Mouse (Mus musculus): Measurements from ENCODE around the gene Crct1. TPM values are rescaled to one million over a fixed set of nuclear protein-coding genes. Genes with fewer than 3 reads are reported as not detected.

The Crct1 gene
- not detected in 2 replicates for polyA plus RNA-seq (2016; fragmentation: Nextera tagmentation; extraction: Ambion mirVana)

DNA sequence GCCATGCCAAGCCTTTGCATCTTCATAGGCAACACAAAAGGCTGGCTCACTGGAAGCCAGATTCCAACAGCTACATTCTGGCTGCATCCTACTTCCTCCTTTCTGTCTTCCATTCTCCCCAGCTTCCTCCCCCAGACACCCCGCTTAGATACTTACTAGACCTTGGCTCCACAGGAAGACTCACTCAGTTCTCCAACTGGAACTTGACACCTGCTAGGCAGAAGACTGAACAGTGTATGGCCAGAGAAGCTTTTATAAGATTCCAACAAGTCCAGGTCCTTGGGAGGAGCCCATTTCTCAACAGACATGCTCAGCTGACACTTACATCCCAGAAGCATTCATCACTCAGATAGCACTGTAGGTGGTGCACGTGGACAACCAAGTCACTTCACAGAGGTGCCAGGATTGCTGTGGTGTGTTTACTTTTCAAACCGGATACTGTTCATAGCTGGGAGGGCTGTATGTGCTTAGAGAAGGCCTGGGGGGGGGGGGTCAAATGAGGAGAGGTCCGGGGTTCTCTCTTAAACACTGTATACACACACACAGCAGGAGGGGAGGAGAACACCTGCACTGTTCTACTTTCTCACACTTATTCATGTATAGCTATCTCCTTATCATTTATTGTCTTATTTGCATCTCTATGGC, at the start of gene Crct1:
Crct1 (minus strand) TSS at position 228 of the 645 bp plus-strand sequence.
- peak within 1 kb of the TSS; percentile 57 for H3K4me2 ChIP-seq
- no peaks in the 10 kb centered on the region for H3K4me1 ChIP-seq
- H3K27me3 ChIP-seq (replicated peaks): peaks cover 23% of the 10 kb centered on the region
- H3K27ac ChIP-seq: no peak within 1 kb of the TSS
- no peaks in the 10 kb centered on the region for H3K36me3 ChIP-seq
- H3K9ac ChIP-seq: no peak within 1 kb of the TSS; the same call in 1 of the 2 replicates
- H3K9me3 ChIP-seq (replicated peaks): no peaks in the 10 kb centered on the region
- ATAC-seq: no peak
- H3K4me3 ChIP-seq: peak within 1 kb of the TSS; percentile 30
- WGBS (ENCODE audit: insufficient replicate concordance): 30% methylated on average over 4 of the region's 4 CpGs

DNA sequence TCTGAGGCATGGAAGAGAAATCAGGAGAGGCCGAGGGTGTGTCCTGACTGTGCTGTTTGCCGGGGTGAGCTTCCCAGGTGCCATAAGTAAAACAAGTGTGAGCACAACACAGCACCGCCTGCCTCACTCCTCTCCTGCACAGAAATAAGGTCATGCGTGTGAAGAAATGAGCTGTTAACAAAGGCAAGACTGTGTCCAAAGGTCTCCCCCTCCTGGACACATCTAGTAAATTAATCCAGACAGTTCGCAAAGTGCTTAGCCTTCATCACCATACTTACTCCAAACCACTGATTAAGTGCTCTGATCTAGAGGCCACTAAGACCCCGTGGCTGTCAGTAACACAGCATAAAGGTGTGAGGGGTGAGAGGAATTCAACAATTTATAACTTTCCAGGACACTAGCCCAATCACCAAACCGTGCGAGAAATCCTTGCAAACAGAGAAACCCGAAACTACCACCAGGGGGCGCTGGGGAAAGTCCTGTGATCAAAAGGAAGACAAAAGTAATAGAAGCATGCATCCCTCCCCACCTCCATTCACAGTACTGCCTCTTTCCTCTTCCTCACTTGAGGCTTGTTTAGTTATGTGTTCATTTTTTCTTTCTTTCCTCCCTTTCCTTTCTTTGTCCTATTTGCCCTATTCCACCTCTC, 37.5 kb upstream of the Crct1 start:
- no peak overlapping the region for H3K4me3 ChIP-seq
- no peaks in the 10 kb centered on the region for H3K9me3 ChIP-seq (replicated peaks)
- no peaks in the 10 kb centered on the region for H3K27me3 ChIP-seq (replicated peaks)
- H3K27ac ChIP-seq: no peak overlapping the region
- ATAC-seq: no peak
- no peaks in the 10 kb centered on the region for H3K36me3 ChIP-seq
- 42% methylated on average over 10 of the region's 10 CpGs for WGBS (ENCODE audit: insufficient replicate concordance)
- H3K9ac ChIP-seq: no peak overlapping the region
- H3K4me1 ChIP-seq: no peaks in the 10 kb centered on the region
- H3K4me2 ChIP-seq: no peak overlapping the region

DNA sequence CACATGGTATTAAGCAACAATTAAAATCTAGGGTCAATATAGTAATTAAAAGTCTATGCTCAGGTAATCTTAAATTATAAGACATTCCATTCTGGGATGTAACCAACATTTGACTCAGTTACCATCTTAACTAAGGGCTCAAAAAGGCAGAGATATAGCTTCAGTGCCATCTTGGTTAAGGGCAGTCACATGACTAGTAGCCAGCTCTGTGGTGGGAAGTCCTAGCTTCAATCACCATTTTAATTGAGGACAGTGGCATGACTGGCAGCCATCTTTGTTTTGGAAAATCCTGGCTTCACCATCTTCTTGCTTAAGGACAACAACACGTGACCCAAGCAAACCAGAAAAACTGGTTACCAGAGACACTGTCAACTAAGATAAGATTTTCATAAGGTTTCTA, 34.7 kb upstream of the Crct1 start:
- 73% methylated on average over 1 of the region's 1 CpGs for WGBS (ENCODE audit: insufficient replicate concordance)
- no peak for ATAC-seq

DNA sequence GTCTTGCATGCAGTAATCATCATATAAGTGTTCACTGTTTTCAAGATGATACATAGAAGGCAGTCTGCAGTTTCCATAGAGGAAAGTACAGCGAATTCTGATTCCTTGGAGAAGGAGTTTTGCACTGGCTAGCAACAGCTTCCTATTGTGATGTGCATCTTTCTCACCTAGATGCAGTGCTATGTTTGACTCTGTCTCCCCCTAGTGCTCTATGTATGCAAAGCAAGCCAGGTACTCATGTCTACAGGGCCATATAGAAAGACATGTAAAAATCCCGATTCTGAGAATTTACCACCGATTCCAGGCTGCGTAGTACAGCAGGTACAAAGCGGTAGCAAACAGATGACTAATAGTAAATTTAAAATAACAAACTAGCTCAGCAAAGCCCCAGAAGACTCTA, 16.0 kb upstream of the Crct1 start:
- H3K4me2 ChIP-seq: no peak overlapping the region
- H3K36me3 ChIP-seq: no peaks in the 10 kb centered on the region
- no peak overlapping the region for H3K9ac ChIP-seq
- no peaks in the 10 kb centered on the region for H3K9me3 ChIP-seq (replicated peaks)
- no peak overlapping the region for H3K27ac ChIP-seq
- no peak overlapping the region for H3K4me3 ChIP-seq
- no peak for ATAC-seq
- no peaks in the 10 kb centered on the region for H3K4me1 ChIP-seq
- WGBS (ENCODE audit: insufficient replicate concordance): 40% methylated on average over 5 of the region's 5 CpGs
- H3K27me3 ChIP-seq (replicated peaks): no peaks in the 10 kb centered on the region

More for the DNA sequence above, 34.7 kb upstream of the Crct1 start:
- Histone ChIP-seq H3K9ac (no peak overlapping the region), H3K4me3 (no peak overlapping the region), H3K4me2 (no peak overlapping the region), H3K4me1 (no peaks in the 10 kb centered on the region), H3K9me3 (replicated peaks) (no peaks in the 10 kb centered on the region), H3K27me3 (replicated peaks) (no peaks in the 10 kb centered on the region), H3K36me3 (no peaks in the 10 kb centered on the region), H3K27ac (no peak overlapping the region)

DNA sequence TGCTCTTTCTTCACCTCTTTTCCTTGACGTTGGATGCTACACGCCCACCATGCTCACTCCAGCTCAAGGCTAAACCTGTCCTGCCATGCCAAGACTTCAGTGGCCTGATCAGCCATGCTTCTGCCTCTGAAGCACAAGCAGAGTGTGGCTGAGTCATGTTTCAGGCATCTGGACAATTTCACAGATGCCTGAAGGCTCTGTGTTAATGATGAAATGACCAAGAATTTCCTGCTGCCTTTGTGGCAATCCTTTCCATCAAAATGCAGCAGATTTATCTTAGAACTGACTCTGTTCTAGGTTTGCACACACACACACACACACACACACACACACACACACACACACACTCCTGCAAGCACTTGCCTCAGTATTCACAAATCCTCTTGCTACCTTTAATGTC, 10.0 kb upstream of the Crct1 start:
- Histone ChIP-seq H3K4me2 (no peak overlapping the region), H3K36me3 (no peaks in the 10 kb centered on the region), H3K27ac (no peak overlapping the region), H3K4me3 (no peak overlapping the region), H3K9me3 (replicated peaks) (no peaks in the 10 kb centered on the region), H3K4me1 (no peaks in the 10 kb centered on the region), H3K27me3 (replicated peaks) (no peaks in the 10 kb centered on the region), H3K9ac (no peak overlapping the region)
- ATAC-seq: no peak
- WGBS (ENCODE audit: insufficient replicate concordance): 71% methylated on average over 2 of the region's 2 CpGs

DNA sequence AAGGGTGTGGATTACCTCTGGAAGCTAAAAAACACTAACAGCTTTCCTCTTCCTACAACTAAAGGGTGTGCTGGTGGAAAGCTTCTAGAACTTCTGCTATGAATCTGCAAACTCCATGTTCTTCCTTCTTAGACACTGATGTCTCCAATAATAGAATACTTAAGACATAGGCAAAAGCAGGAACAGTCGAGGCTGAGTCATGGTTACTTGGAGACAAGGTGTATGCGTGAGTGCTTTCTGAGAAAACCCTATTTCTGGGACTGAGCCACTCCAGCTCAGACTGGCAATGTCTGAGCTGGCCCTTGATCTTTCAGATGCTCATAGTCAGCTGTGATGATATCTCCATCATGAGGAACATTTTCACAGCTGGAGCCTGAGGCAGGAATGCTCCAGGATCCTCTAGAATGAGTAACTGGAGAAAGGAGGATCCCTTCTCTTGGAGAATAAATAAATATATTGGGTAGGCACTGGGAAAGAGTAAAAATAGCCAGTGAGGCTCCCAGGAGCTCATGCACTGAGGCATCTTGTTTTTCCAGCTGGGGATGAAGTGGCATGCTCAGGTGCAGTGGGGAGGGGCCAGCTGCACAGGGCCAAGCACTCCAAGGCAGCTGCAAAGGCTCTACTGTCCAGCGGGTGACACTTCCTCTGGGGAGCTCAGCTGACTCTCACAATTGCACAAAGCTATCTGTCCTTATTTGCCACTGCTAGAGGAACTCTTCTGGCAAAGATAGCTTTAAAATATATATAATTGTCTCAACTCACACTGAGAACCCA, 8.1 kb upstream of the Crct1 start:
- Histone ChIP-seq H3K27me3 (replicated peaks) (no peaks in the 10 kb centered on the region), H3K4me3 (no peak overlapping the region), H3K4me1 (no peaks in the 10 kb centered on the region), H3K9ac (no peak overlapping the region), H3K9me3 (replicated peaks) (no peaks in the 10 kb centered on the region), H3K36me3 (no peaks in the 10 kb centered on the region), H3K4me2 (no peak overlapping the region), H3K27ac (no peak overlapping the region)
- no peak for ATAC-seq
- WGBS (ENCODE audit: insufficient replicate concordance): 57% methylated on average over 3 of the region's 3 CpGs

DNA sequence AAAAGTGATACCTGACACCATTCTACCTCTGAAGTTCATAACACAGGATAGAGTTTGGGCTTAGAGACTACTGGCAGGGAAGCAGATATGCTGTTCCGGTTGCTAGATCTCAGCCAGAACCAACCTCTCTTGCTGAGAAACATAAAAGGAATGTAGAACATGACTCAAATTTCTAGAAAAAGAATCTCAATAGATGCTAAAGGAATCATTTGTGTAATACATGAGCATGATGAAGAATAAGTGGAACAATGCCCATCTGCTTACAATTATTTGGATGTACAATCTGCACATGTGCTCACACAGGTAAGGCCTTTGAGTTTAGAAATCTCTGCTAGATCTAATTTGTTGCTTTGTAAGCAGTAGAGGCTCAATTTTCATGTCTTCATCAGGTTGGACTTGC, 5.7 kb upstream of the Crct1 start:
- Histone ChIP-seq H3K27ac (no peak overlapping the region), H3K27me3 (replicated peaks) (no peaks in the 10 kb centered on the region), H3K36me3 (no peaks in the 10 kb centered on the region), H3K4me2 (no peak overlapping the region), H3K4me1 (no peaks in the 10 kb centered on the region), H3K9me3 (replicated peaks) (no peaks in the 10 kb centered on the region), H3K9ac (no peak overlapping the region), H3K4me3 (no peak overlapping the region)
- WGBS (ENCODE audit: insufficient replicate concordance): 69% methylated on average over 1 of the region's 1 CpGs
- ATAC-seq: no peak

DNA sequence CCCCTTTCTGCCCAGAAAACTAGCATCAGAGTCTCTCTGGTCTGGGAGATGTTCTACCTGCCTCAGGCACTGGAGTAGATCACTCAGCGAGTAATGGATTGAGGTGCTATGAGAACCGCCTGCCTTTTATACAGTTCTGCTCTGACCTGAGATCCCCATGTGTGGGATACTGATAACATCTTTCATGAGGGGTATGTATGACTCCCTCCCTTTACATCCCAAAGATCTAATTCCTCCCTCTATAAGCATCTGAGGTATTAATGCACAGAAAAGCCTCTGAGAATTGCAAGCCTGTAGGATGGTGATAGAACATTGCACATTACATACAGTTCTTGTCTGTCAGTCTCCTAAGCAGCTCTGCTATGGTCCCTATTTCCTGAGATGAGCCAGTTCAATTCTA, 3.5 kb upstream of the Crct1 start, which contains the start of gene Lce1m:
Lce1m (minus strand) TSS at position 101 of the 400 bp plus-strand sequence.
- no peaks in the 10 kb centered on the region for H3K36me3 ChIP-seq
- no peak within 1 kb of the TSS for H3K9ac ChIP-seq
- H3K4me2 ChIP-seq: no peak within 1 kb of the TSS
- no peak within 1 kb of the TSS for H3K27ac ChIP-seq
- no peaks in the 10 kb centered on the region for H3K4me1 ChIP-seq
- no peak within 1 kb of the TSS for H3K4me3 ChIP-seq
- no peaks in the 10 kb centered on the region for H3K9me3 ChIP-seq (replicated peaks)
- no peak for ATAC-seq
- H3K27me3 ChIP-seq (replicated peaks): peaks cover 18% of the 10 kb centered on the region
- 75% methylated on average over 2 of the region's 2 CpGs for WGBS (ENCODE audit: insufficient replicate concordance)

DNA sequence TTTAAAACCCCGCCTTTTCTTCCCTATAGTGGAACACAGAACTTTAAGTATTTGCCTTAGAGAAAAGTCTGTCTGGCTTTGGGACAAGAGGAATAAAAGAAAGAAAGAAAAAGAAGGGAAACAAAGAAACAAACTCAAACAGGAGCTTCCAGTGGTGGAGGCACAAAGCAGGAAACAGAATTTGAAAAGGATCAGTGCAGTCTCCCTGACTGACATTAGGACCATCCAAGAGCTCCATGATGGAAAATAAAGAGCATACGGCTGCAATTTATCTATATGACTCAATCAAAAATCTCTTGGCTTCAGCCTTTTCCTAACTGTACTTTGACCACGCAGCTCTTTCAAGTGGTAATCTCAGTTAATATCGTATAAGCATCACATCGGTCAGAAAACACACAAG, 616 bp downstream of the Crct1 start:
- no peak for ATAC-seq

DNA sequence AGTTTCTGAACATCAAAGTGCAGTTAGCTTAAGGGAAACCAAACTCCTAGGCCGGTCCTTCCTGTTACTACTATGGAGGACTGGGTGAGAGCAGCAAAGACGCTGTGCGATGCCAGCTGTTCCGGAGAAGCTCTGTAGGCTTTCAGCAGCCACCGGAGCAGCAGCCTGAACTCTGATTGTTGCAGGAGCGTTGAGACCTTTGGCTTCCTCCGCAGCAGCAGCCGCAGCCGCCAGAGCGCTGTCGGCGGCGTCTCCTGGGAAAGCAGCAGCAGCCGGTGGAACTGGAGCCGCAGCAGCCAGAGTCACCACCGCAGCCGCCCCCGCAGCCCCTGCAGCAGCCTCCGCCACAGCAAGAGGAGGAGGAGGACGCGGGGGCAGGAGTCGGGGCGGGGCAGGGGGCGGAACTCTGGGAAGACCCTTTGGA, 1.1 kb downstream of the Crct1 start:
- no peaks in the 10 kb centered on the region for H3K4me1 ChIP-seq
- peak overlapping the region; percentile 30 for H3K4me3 ChIP-seq
- no peak overlapping the region for H3K27ac ChIP-seq
- H3K4me2 ChIP-seq: peak overlapping the region; percentile 57
- H3K27me3 ChIP-seq (replicated peaks): peaks cover 23% of the 10 kb centered on the region
- ATAC-seq: no peak
- no peaks in the 10 kb centered on the region for H3K9me3 ChIP-seq (replicated peaks)
- no peaks in the 10 kb centered on the region for H3K36me3 ChIP-seq
- 2% methylated on average over 24 of the region's 24 CpGs for WGBS (ENCODE audit: insufficient replicate concordance)
- H3K9ac ChIP-seq: no peak overlapping the region; the same call in 1 of the 2 replicates

More for the DNA sequence above, 616 bp downstream of the Crct1 start:
- Histone ChIP-seq H3K4me2 (peak overlapping the region; percentile 57), H3K9me3 (replicated peaks) (no peaks in the 10 kb centered on the region), H3K4me1 (no peaks in the 10 kb centered on the region), H3K27ac (no peak overlapping the region), H3K27me3 (replicated peaks) (peaks cover 23% of the 10 kb centered on the region), H3K36me3 (no peaks in the 10 kb centered on the region), H3K4me3 (peak overlapping the region; percentile 30), H3K9ac (no peak overlapping the region)
- WGBS (ENCODE audit: insufficient replicate concordance): 32% methylated on average over 5 of the region's 5 CpGs

DNA sequence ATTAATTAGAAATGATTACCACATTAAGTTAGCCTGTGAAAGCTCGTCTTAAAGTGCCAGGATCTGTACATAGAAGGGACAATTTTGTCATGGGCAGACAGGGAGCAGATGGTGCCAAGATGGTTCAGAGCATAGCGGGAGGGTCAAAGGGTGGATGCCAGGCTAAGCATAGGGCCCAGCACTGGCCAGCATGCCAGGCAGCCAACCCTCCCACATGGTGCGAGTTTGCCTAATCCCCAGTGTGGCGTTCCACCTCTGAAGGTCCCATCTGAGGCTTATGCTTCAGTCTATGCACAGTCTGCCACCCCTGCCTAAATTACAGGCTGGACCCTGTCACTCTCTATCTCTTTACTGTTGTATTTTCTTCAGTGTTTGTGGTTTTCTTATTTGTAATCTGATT, 12.6 kb downstream of the Crct1 start:
- H3K36me3 ChIP-seq: no peaks in the 10 kb centered on the region
- no peaks in the 10 kb centered on the region for H3K9me3 ChIP-seq (replicated peaks)
- no peak overlapping the region for H3K9ac ChIP-seq
- H3K27ac ChIP-seq: no peak overlapping the region
- no peak overlapping the region for H3K4me2 ChIP-seq
- no peaks in the 10 kb centered on the region for H3K27me3 ChIP-seq (replicated peaks)
- ATAC-seq: no peak
- H3K4me1 ChIP-seq: no peaks in the 10 kb centered on the region
- no peak overlapping the region for H3K4me3 ChIP-seq
- WGBS (ENCODE audit: insufficient replicate concordance): 61% methylated on average over 4 of the region's 4 CpGs

DNA sequence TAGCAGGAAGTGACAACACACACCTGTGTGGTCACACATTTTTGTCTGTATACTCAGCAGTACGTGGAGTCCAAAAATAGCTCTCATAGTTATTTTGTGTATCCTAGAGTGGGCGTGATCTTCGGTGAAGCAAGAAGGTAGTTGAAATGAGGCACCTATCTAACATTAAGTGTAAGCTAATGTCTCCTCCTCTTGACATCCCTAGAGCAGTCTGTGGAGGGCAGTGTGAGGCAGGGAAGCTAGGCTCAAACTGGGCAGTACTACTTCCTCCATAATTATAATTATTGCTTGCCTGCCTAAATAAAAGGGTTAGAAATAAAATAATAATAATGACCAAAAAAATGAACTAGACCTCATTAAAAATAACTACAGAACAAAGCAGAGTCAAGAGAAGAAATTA, 14.9 kb downstream of the Crct1 start:
- Histone ChIP-seq H3K36me3 (no peaks in the 10 kb centered on the region), H3K9ac (no peak overlapping the region), H3K27me3 (replicated peaks) (no peaks in the 10 kb centered on the region), H3K4me2 (no peak overlapping the region), H3K4me1 (no peaks in the 10 kb centered on the region), H3K4me3 (no peak overlapping the region), H3K27ac (no peak overlapping the region), H3K9me3 (replicated peaks) (no peaks in the 10 kb centered on the region)
- WGBS (ENCODE audit: insufficient replicate concordance): 63% methylated on average over 3 of the region's 3 CpGs
- ATAC-seq: no peak

All from liver, embryonic 12.5 days (tissue).